Mouse (Mus musculus): ENCODE measurements around the gene Shisa5.

The Shisa5 gene

GRCm38 (mm10) chr9:109038086-109038895 is at the start of gene Shisa5:
Shisa5 (plus strand) TSS chr9:109038565.
- DNase-seq = no peak

GRCm38 (mm10) chr9:108989802-108990461 is 48.4 kb upstream of the Shisa5 start:
- no peak for DNase-seq

- DNase-seq = no peak
Measured at GRCm38 (mm10) chr9:108990462-108990820, 47.9 kb upstream of the Shisa5 start.

- peak; percentile 89 for DNase-seq
Measured at GRCm38 (mm10) chr9:108991428-108992084, 46.8 kb upstream of the Shisa5 start, which contains the start of gene Pfkfb4. Pfkfb4 (plus strand) TSS chr9:108991778.

GRCm38 (mm10) chr9:108992085-108992469 is 46.3 kb upstream of the Shisa5 start:
- DNase-seq = no peak

GRCm38 (mm10) chr9:108992620-108993361 is 45.6 kb upstream of the Shisa5 start:
- no peak for DNase-seq

GRCm38 (mm10) chr9:108996411-108996810 is 42.0 kb upstream of the Shisa5 start:
- no peak for DNase-seq

- DNase-seq = no peak
Measured at GRCm38 (mm10) chr9:108998287-108999166, 39.8 kb upstream of the Shisa5 start.

- DNase-seq = no peak
Measured at GRCm38 (mm10) chr9:108999167-108999526, 39.2 kb upstream of the Shisa5 start.

GRCm38 (mm10) chr9:109000726-109001125 is 37.6 kb upstream of the Shisa5 start:
- peak; percentile 62 for DNase-seq

- no peak for DNase-seq
Measured at GRCm38 (mm10) chr9:109003201-109003600, 35.2 kb upstream of the Shisa5 start.

GRCm38 (mm10) chr9:109007025-109007780 is 31.2 kb upstream of the Shisa5 start:
- no peak for DNase-seq

- DNase-seq = no peak
Measured at GRCm38 (mm10) chr9:109008081-109008480, 30.3 kb upstream of the Shisa5 start.

- DNase-seq = no peak
Measured at GRCm38 (mm10) chr9:109008994-109009635, 29.2 kb upstream of the Shisa5 start.

GRCm38 (mm10) chr9:109009636-109010315 is 28.6 kb upstream of the Shisa5 start:
- DNase-seq = no peak

- DNase-seq = no peak
Measured at GRCm38 (mm10) chr9:109010316-109010690, 28.1 kb upstream of the Shisa5 start.

- DNase-seq = no peak
Measured at GRCm38 (mm10) chr9:109015397-109015796, 23.0 kb upstream of the Shisa5 start.

GRCm38 (mm10) chr9:109016973-109017604 is 21.3 kb upstream of the Shisa5 start:
- no peak for DNase-seq

GRCm38 (mm10) chr9:109021428-109021827 is 16.9 kb upstream of the Shisa5 start:
- DNase-seq = no peak
